Mouse (Mus musculus) adipocyte (in vitro differentiated cells): ENCODE measurements around the gene Ppp1r15a.
"Not testable (repeated sequence)": the region's sequence is repeated elsewhere in the genome, so short reads cannot be mapped to it uniquely, and the experiment has no call there.

Source experiments
- DNase-seq: peaks from one replicate; pipeline ENCODE4 v3.0.0-alpha.2; 2016; ENCODE audit warnings: low spot score

The Ppp1r15a gene

GRCm38 (mm10) chr7:45518618-45519017, 7.5 kb downstream of the Ppp1r15a start:
- DNase-seq, result no peak

DNA sequence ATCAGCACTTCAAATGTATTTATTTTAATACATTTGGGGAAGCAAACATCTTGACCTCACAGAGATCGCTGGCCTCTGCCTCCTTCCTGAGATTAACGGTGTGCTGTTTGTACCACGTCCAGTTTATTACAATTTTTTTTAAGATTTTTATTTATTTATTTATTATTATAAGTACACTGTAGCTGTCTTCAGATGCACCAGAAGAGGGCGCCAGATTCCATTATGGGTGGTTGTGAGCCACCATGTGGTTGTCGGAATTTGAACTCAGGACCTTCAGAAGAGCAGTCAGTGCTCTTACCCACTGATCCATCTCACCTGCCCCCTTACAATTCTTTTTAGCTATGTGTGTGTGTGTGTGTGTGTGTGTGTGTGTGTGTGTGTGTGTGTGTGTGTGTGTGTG, 9.2 kb downstream of the Ppp1r15a start:
- not testable (repeated sequence) for DNase-seq

GRCm38 (mm10) chr7:45515436-45515835, 10.6 kb downstream of the Ppp1r15a start:
- DNase-seq, result no peak

- DNase-seq, result no peak
These were observed 11.7 kb downstream of the Ppp1r15a start for GRCm38 (mm10) chr7:45514411-45514810.

GRCm38 (mm10) chr7:45509912-45510787, 15.9 kb downstream of the Ppp1r15a start, which contains the start of gene Nucb1:
TSS of gene Nucb1 (minus strand) at chr7:45510406.
- DNase-seq, result peak; percentile 91

- no peak for DNase-seq
These were observed 16.7 kb downstream of the Ppp1r15a start for GRCm38 (mm10) chr7:45509181-45509882.

GRCm38 (mm10) chr7:45508561-45508960, 17.5 kb downstream of the Ppp1r15a start:
- DNase-seq, result no peak

DNA sequence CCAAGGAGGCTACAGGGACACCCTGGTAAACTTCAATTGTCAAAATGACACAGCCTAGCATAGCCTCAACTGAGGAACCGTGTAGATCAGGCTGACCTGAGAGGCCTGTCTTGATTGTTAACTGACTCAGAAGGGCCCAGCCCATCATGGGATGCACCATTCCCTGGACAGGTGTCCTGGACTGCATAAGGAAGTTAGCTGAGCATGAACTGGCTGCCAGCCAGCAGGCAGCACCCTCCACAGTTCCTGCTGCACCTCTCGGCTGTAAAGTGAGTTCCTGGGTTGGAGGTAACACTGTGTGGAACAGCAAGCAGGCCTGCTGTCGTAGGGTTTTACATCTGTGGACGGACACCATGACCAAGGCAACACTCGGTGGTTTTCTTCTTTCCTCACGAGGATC, 18.5 kb downstream of the Ppp1r15a start:
- DNase-seq, result no peak

GRCm38 (mm10) chr7:45498427-45498826, 27.6 kb downstream of the Ppp1r15a start:
- no peak for DNase-seq

DNA sequence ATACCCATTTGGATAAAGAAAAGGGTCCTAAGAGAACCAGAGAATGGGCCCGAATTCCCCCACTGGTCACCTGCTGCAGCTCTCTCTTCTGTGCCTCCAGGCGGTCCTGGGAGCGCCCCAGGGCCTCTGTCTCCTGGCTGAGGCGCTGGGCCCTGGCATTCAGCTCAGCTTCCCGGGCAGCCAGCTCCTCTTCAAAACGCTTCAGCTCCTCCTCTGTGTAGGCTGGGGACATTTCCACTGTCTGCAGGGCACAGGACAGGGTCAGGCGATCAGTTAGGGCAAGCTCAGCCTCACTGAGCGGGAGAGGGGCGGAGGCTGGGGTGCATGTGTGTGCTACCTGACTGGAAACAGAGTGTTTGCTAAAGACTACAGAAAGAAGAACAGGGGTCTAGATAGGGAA, 31.5 kb downstream of the Ppp1r15a start:
- DNase-seq, result no peak

GRCm38 (mm10) chr7:45492951-45493350, 33.1 kb downstream of the Ppp1r15a start:
- DNase-seq, result peak; percentile 81

DNA sequence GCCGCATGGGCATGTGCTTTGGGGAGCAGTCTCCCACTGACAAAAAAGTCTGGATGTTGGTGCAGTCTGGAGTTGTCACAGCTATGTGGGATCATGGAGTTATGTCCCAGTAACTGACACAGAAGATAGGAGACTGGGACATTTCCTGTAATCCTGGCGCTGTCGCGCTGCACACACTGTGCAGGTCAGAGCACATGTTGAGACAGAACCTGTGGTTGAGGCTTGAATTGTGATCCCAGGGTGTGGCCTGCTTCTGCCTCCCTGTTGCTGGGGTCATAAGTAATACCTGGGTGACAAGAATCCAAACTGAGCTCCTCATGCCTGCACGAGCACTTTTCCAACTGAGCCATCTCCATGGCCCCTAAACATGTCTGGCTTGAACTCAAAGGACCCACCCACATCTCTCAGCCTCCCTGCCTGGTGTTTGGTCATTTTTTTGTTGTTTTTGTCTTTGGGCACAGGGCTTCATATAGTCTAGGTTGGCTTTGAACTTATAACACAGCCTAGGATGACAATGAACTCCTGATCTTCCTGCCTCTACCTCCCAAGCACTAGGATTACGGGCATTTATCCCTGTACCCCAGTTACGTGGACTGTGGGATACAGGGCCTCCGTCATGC, 33.7 kb downstream of the Ppp1r15a start:
- no peak for DNase-seq

DNA sequence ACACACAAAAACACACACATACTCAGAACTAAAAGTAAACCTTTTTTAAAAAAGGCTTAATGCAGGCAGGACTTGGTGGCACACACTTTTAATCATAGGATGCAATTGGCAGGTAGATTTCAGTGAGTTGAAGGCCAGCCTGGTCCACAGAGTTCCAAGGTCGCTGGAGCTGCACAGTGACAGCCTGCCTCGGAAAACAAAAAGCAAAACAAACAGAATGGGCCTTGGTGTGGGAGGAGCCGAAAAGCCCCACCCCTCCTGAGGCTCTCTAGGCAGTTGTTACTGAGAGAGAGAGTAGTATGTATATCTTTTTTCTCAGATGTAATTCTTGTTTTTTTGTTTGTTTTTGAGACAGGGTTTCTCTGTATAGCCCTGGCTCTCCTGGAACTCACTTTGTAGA, 34.8 kb downstream of the Ppp1r15a start:
- DNase-seq, result peak; percentile 49

GRCm38 (mm10) chr7:45490822-45491221, 35.2 kb downstream of the Ppp1r15a start:
- DNase-seq, result no peak

- DNase-seq, result no peak
These were observed 36.5 kb downstream of the Ppp1r15a start for GRCm38 (mm10) chr7:45489578-45489977.

DNA sequence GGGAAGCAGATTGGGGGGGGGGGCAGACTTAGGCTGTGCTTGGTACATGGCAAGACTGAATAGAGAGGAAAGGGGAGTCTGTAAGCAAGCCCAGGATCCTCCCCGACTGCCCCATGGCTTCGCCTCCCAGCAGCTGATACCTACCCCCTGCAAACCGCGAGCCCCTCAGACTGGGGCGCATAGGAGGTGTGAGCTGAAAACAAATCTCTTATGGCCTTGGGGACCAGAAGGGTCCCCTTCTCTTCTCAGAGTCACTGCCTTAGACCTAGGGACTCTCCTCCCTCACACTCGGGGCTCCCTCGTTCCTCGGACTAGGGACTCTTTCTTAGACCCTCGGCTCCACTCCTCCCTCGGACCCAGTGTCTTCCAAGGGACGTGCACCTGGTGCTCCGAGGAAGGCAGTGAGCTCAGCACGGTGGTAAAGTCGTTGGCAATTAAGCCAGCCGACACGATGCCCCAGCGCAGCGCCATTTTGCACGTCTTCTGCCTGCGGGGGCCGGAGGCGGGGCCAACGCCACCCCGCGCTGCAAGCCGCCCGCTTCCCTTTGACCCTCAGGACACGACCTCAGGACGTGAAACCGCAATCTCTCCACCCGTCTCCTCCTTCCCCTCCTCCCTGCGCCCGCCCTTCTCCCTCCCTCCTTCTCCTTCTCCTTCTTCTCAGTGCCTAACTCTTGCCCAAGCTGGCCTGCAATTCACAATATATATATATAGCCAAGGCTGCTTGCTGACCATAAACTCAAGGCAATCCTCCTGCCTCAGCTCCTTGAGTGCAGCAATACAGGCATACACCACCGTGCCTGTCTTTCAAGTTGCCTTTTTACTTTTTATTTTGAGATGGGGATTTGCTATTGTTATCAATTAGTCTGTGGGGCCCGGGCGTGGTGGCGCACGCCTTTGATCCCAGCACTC, 37.5 kb downstream of the Ppp1r15a start, which contains the start of gene Dhdh:
Gene Dhdh, minus strand, starts transcription at position 513 of the 912 bp plus-strand sequence.
- no peak for DNase-seq

DNA sequence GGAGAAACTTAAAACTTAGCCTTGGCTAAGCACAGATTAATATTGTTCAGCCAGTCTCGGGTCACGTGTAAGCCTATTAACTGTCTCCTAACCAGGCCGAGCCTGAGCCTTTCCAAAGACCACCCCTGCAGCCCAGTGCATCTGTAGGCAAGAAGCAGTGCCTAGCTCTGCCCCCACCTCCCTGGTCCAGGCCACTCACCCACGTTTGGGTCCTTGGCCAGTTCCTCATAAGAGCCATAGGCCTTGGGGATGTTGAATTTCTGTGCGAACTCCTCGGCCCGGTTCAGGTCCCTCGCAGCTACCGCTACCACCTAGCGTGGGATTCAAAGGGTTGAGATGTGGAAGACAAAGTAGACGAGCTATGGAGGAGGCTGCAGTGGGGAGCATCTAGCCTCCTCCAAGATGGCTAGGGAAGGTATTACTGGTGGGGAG, 38.2 kb downstream of the Ppp1r15a start:
- DNase-seq, result no peak

DNA sequence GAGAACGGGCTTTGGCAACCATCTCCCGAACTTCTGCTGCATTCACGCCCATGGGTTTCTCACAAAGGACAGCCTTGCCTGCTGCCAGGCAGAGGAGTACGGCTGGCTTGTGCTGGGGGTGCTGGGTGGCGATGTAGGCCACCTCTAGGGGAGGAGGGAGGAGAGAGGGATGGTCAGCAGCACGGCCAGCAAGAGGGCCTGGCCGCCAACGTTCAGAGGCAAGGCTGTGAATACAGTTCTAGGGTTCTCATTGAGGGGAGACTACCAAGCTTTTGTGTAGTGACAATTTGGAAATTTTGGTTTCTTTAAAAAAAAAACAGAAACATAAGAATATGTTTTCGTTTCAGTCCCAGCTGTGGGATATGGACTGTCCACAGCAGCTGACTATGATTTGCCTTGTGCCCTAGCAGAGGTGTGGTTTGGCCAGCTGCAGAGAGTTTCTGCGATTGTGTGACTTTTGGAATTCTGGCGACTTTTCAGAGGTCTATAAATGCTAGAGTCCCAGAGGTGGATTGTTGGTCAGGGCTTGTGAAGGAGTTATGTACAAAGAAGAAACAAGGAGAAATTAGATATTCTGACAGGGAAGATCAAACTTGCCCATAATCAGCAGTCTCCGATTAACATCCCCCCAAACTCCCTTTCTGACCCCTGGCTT, 39.2 kb downstream of the Ppp1r15a start, which contains the start of gene Gm45808:
Gene Gm45808, minus strand, starts transcription at position 51 of the 655 bp plus-strand sequence.
- peak; percentile 70 for DNase-seq

DNA sequence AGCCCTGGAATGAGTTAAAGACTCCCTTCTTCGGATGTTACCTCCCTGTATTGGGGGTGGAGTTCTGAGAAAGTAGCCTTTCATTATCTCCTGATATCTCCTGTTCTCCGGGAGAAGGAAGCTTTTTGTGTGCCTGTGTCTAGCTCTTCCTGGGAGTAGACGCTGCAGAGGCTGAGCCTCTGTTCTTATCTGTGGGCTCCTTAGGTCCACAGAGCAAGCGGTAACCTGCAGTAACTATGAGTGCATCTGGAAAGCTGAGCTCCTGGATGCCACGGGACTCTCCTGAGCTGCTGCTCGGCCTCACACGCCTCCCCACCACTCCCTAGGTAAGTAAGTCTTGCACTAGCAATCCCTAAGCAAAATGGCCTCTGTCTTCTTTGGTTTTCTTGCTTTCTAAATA, 39.9 kb downstream of the Ppp1r15a start:
- DNase-seq, result no peak

DNA sequence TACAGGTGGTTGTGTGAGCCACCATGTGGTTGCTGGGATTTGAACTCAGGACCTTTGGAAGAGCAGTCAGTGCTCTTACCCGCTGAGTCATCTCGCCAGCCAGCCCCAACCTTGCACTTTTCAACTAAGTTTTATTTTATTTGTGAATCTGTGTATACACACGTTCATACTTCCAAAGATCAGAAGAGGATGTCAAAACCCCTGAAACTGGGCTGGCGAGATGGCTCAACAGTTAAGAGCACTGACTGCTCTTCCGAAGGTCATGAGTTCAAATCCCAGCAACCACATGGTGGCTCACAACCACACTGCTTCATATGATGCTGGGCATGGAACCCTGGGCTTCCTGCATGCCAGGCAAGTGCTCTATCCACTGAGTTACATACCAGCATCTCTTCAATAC, 41.1 kb downstream of the Ppp1r15a start:
- not testable (repeated sequence) for DNase-seq

DNA sequence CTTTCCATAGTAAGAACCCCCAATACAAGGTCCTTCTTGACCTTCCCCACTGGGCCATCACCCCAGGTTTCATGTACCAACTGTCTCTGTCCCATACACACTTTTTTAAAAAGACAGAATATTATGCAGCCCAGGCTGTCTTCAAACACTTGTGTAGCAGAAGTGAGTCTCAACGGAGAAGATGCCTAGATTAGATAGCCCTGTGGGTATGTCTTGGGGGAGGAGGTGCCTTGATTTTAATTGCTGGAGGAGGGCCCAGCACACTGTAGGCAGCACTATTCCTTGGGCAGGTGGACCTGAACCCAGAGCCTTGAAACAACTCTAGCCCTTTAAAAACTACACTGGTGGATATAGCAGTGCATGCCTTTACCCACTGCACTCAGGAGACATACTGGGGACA, 43.9 kb downstream of the Ppp1r15a start:
- DNase-seq, result no peak
